Mouse (Mus musculus): Measurements from ENCODE around the gene Isg20l2. TPM values are rescaled to one million over a fixed set of nuclear protein-coding genes. Genes with fewer than 3 reads are reported as not detected.

Gene Isg20l2
- total RNA-seq (2014; rRNA removed; ENCODE audit: low replicate concordance) (8.2 and 24.0 TPM in 2 replicates), polyA plus RNA-seq (2015; fragmentation: Nextera tagmentation; extraction: Ambion mirVana) (14.2 and 16.2 TPM in 2 replicates)

DNA sequence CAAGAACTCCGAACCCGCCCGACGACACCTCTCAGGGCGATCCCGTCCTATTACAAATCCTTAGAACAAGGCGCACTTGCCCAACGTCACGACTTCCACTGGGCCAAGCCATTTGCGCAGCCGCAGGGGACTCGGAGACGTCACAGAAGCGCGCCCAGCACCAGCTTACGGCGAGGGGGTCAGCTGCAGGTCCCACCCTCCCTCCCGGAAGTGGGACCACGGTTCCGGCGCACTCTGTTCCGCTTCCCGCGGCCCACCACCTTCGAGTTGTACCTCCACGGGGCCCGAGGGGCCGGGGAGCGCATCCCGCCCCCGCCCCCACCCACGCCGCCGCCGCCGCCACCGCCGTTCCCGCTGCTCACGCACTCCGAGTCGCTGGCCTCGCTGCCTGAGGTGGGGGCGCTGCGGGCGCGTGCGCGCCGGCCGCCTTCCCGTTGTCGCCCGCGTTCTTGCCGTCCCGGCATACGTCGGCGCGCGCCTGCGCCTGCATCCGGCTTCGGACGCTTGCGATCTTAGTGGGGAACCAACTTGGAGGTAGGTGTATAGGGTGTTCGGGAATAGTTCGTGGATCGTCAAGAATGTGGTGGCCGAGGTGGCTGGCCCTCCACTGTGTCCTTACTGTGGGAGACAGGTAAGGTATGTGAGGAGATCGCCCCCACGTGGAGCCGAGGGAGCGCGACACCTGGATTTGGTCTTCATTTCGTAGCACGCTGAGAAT is at the start of gene Isg20l2, which contains the start of gene Rrnad1:
Gene Isg20l2, plus strand, starts transcription at position 237 of the 718 bp plus-strand sequence.
Gene Rrnad1, minus strand, starts transcription at position 640 of the 718 bp plus-strand sequence.
- H3K27me3 ChIP-seq (ENCODE audit: control insufficient read depth, insufficient read depth, low read length), result no peaks in the 10 kb centered on the region
- DNase-seq (ENCODE audit: low spot score) (peak; percentile 94), ATAC-seq (ENCODE audit: insufficient read depth, low read depth) (peak; percentile 97)
- peaks cover 57% of the 10 kb centered on the region for H3K36me3 ChIP-seq (replicated peaks; ENCODE audit: control insufficient read depth, insufficient read depth, low read length)
- H3K4me1 ChIP-seq (ENCODE audit: control insufficient read depth, insufficient read depth), result peaks cover 14% of the 10 kb centered on the region
- WGBS, result under 1% methylated on average over 60 of the region's 78 CpGs
- no peaks in the 10 kb centered on the region for H3K9me3 ChIP-seq (replicated peaks; ENCODE audit: control insufficient read depth, low read length)
- peak within 1 kb of the TSS; percentile 91 for H3K4me3 ChIP-seq (ENCODE audit: low read depth, low read length)
- H3K27ac ChIP-seq (ENCODE audit: low read depth), result peak within 1 kb of the TSS; percentile 90
- TF ChIP-seq EP300 (IDR thresholded peaks at IDR 0.05; ENCODE audit: low read depth) (no peak), CTCF (IDR thresholded peaks at IDR 0.05; ENCODE audit: low read depth) (peak; percentile 69)
- peak within 1 kb of the TSS; percentile 92 for H3K9ac ChIP-seq (replicated peaks; ENCODE audit: low read depth, low read length)
- peak within 1 kb of the TSS; percentile 95 for H3K4me2 ChIP-seq (ENCODE audit: low read depth, low read length)

DNA sequence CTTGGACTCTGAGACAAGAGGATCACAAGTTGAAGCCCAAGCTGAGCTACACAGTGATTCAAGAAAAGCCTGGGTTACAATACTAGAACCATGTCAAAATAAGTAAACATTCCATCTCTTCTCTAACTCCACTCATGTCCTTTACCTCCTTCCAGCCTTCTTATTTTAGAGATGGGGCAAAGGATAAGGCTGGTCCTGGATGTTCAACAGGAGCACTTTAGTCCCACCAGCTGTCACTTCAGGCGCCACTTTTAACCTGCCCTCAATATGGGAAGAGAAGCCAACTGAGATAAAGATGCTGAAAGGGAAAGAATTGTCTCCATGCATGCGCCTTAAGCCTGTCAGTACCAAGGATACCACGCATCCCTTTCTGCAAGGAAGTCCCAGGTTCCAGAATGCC is 45.8 kb upstream of the Isg20l2 start:
- Histone ChIP-seq H3K4me2 (ENCODE audit: low read depth, low read length) (peak overlapping the region; percentile 75), H3K4me3 (ENCODE audit: low read depth, low read length) (peak overlapping the region; percentile 90), H3K27ac (ENCODE audit: low read depth) (peak overlapping the region; percentile 91; the same call in 1 of the 2 replicates), H3K27me3 (ENCODE audit: control insufficient read depth, insufficient read depth, low read length) (no peaks in the 10 kb centered on the region), H3K9me3 (replicated peaks; ENCODE audit: control insufficient read depth, low read length) (0 out of 2 replicates have a peak, but pooled peaks cover 2% of the 10 kb centered on the region), H3K4me1 (ENCODE audit: control insufficient read depth, insufficient read depth) (peaks cover 18% of the 10 kb centered on the region), H3K9ac (replicated peaks; ENCODE audit: low read depth, low read length) (peak overlapping the region; percentile 86), H3K36me3 (replicated peaks; ENCODE audit: control insufficient read depth, insufficient read depth, low read length) (peaks cover 17% of the 10 kb centered on the region)
- TF ChIP-seq CTCF (IDR thresholded peaks at IDR 0.05; ENCODE audit: low read depth), result no peak
- TF ChIP-seq EP300 (IDR thresholded peaks at IDR 0.05; ENCODE audit: low read depth), result no peak
- DNase-seq (ENCODE audit: low spot score), result no peak
- 0% methylated on average over 3 of the region's 3 CpGs for WGBS
- ATAC-seq (ENCODE audit: insufficient read depth, low read depth), result no peak

- 0 out of 2 replicates have a peak, but pooled peaks cover 2% of the 10 kb centered on the region for H3K9me3 ChIP-seq (replicated peaks; ENCODE audit: control insufficient read depth, low read length)
- TF ChIP-seq EP300 (IDR thresholded peaks at IDR 0.05; ENCODE audit: low read depth), result no peak
- no peak for TF ChIP-seq CTCF (IDR thresholded peaks at IDR 0.05; ENCODE audit: low read depth)
- WGBS, result under 1% methylated on average over 24 of the region's 28 CpGs
- peak overlapping the region; percentile 75 for H3K4me2 ChIP-seq (ENCODE audit: low read depth, low read length)
- ATAC-seq (ENCODE audit: insufficient read depth, low read depth), result peak; percentile 1; the same call in 1 of the 2 replicates
- H3K4me1 ChIP-seq (ENCODE audit: control insufficient read depth, insufficient read depth), result peaks cover 18% of the 10 kb centered on the region
- peak overlapping the region; percentile 91 for H3K27ac ChIP-seq (ENCODE audit: low read depth)
- H3K4me3 ChIP-seq (ENCODE audit: low read depth, low read length), result peak overlapping the region; percentile 90
- peak; percentile 44 for DNase-seq (ENCODE audit: low spot score)
- H3K9ac ChIP-seq (replicated peaks; ENCODE audit: low read depth, low read length), result peak overlapping the region; percentile 86
- peaks cover 16% of the 10 kb centered on the region for H3K36me3 ChIP-seq (replicated peaks; ENCODE audit: control insufficient read depth, insufficient read depth, low read length)
- H3K27me3 ChIP-seq (ENCODE audit: control insufficient read depth, insufficient read depth, low read length), result no peaks in the 10 kb centered on the region
Measured at GRCm38 (mm10) chr3:87884708-87885251, 45.3 kb upstream of the Isg20l2 start.

DNA sequence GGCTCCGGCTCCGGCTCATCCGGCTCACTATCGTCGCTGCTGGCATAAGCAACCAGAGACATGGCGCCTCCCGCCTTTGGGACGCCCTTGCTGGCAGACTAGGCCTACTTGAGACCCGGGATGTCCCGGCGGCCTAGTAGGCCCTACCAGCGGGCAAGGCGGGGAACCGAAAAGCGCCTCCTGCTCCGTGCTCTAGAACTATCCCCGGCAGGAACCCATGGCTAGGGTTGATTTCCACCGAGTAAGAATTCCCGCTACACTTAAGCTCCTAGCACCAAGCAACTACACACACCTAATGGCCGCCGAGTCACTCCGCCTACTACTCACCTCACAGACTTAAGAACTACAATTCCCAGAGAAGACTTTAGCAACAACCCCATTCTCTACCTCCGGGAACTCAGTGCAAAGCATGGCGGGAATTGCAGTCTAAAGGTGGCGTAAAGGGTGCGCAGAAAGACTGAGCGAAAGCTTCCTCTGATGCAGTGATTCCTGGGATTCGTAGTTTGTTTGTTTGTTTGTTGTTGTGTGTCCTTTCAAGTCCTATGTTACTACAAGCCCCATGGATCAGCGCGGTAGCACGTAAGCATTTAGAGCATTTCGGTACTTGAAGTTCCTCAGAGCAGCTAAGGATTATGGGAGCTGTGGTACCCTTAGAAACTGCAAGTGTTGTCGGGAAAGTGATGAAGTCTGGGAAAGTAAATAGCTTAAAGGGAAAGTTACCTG is 44.7 kb upstream of the Isg20l2 start, which contains the start of gene Prcc:
Gene Prcc, minus strand, starts transcription at position 328 of the 723 bp plus-strand sequence.
- TF ChIP-seq EP300 (IDR thresholded peaks at IDR 0.05; ENCODE audit: low read depth), result peak; percentile 72
- no peak for TF ChIP-seq CTCF (IDR thresholded peaks at IDR 0.05; ENCODE audit: low read depth)
- Histone ChIP-seq H3K27me3 (ENCODE audit: control insufficient read depth, insufficient read depth, low read length) (no peaks in the 10 kb centered on the region), H3K27ac (ENCODE audit: low read depth) (peak within 1 kb of the TSS; percentile 91), H3K4me3 (ENCODE audit: low read depth, low read length) (peak within 1 kb of the TSS; percentile 90), H3K4me1 (ENCODE audit: control insufficient read depth, insufficient read depth) (peaks cover 18% of the 10 kb centered on the region), H3K36me3 (replicated peaks; ENCODE audit: control insufficient read depth, insufficient read depth, low read length) (peaks cover 10% of the 10 kb centered on the region), H3K9me3 (replicated peaks; ENCODE audit: control insufficient read depth, low read length) (0 out of 2 replicates have a peak, but pooled peaks cover 2% of the 10 kb centered on the region), H3K4me2 (ENCODE audit: low read depth, low read length) (peak within 1 kb of the TSS; percentile 75), H3K9ac (replicated peaks; ENCODE audit: low read depth, low read length) (peak within 1 kb of the TSS; percentile 86)
- ATAC-seq (ENCODE audit: insufficient read depth, low read depth) (peak; percentile 95), DNase-seq (ENCODE audit: low spot score) (peak; percentile 100)
- under 1% methylated on average over 33 of the region's 33 CpGs for WGBS

GRCm38 (mm10) chr3:87886004-87886365 is 44.1 kb upstream of the Isg20l2 start:
- ATAC-seq (ENCODE audit: insufficient read depth, low read depth) (no peak), DNase-seq (ENCODE audit: low spot score) (no peak)
- H3K27me3 ChIP-seq (ENCODE audit: control insufficient read depth, insufficient read depth, low read length), result no peaks in the 10 kb centered on the region
- no peak overlapping the region for H3K9ac ChIP-seq (replicated peaks; ENCODE audit: low read depth, low read length)
- H3K36me3 ChIP-seq (replicated peaks; ENCODE audit: control insufficient read depth, insufficient read depth, low read length), result peaks cover 7% of the 10 kb centered on the region; the same call in 1 of the 2 replicates
- peaks cover 18% of the 10 kb centered on the region for H3K4me1 ChIP-seq (ENCODE audit: control insufficient read depth, insufficient read depth)
- no peak overlapping the region for H3K27ac ChIP-seq (ENCODE audit: low read depth)
- H3K9me3 ChIP-seq (replicated peaks; ENCODE audit: control insufficient read depth, low read length), result 0 out of 2 replicates have a peak, but pooled peaks cover 2% of the 10 kb centered on the region
- peak overlapping the region; percentile 57 for H3K4me2 ChIP-seq (ENCODE audit: low read depth, low read length)
- TF ChIP-seq CTCF (IDR thresholded peaks at IDR 0.05; ENCODE audit: low read depth), result no peak
- no peak for TF ChIP-seq EP300 (IDR thresholded peaks at IDR 0.05; ENCODE audit: low read depth)
- 10% methylated on average over 10 of the region's 10 CpGs for WGBS
- peak overlapping the region; percentile 90 for H3K4me3 ChIP-seq (ENCODE audit: low read depth, low read length)

Measured in heart, postnatal 0 days (tissue).